Mouse (Mus musculus) retina, embryonic 14.5 days (tissue): Measurements from ENCODE around the gene Gm45618.

Source experiments
- DNase-seq: peaks from one replicate; pipeline ENCODE4 v3.0.0-alpha.2; 2015; ENCODE audit warnings: low spot score

The Gm45618 gene

DNA sequence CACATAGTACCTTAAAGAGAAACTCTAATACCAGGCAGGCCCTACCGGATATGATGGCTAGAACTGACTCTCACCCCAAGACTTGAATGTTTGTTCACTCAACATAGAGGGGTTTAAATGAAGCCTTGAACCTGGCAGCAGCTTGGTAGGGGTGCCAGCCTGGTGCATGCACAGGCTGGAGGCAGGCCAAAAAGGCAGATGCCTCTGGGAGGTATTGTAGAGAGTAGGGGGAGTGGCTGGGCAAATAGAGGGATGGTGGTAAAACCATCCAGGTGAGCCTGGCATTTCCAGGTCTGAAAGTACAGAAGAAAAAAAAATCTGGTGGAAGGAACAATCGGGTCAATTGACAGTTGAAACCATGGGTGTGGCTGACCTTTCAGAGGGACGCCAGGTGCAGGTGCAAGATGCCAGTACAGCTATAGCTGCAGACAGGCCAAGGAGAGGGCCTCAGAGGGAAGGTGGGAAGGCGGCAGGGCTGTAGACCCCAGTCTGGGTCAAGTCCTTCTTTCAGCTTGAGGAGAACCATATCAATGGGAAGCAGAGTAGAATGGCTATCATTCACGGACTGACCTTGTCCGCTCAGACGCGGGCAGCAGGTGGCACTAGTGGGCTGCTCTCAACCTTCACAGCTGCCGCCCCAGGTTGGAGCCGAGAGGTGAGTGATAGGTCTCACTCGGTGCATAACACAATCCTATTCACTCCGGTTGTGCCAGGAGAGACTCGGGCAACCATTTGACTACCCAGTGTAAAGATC, 49.9 kb downstream of the Gm45618 start:
- DNase-seq, result peak; percentile 85
